Mouse (Mus musculus) liver, embryonic 12.5 days (tissue): ENCODE data around the gene Exosc9. TPM values are rescaled to one million over a fixed set of nuclear protein-coding genes. Genes with fewer than 3 reads are reported as not detected.
A peak's percentile ranks its signal among the peaks of the same experiment; 100 is the strongest.

Source experiments
- ATAC-seq: fragments of 200-750 bp; cut with Nextera tagmentation; 2 replicates; pipeline ENCODE4 v1.8.0; 2017; ENCODE audit warnings: moderate number of reproducible peaks, mild to moderate bottlenecking, moderate library complexity
- H3K27ac ChIP-seq: fragments of 300-500 bp; sonication (generic); 2 replicates; pipeline ENCODE4 v1.5.1; 2016; ENCODE audit warnings: mild to moderate bottlenecking
- H3K27me3 ChIP-seq: fragments of 300-500 bp; sonication (generic); replicated peaks from 2 replicates; pipeline ENCODE4 v1.6.1; 2016; ENCODE audit warnings: mild to moderate bottlenecking, moderate library complexity
- H3K36me3 ChIP-seq: fragments of 300-500 bp; sonication (generic); 2 replicates; pipeline ENCODE4 v1.6.1; 2016; ENCODE audit warnings: mild to moderate bottlenecking, moderate library complexity
- H3K4me1 ChIP-seq: fragments of 300-500 bp; sonication (generic); 2 replicates; pipeline ENCODE4 v1.6.1; 2016
- H3K4me2 ChIP-seq: fragments of 300-500 bp; sonication (generic); 2 replicates; pipeline ENCODE4 v1.6.1; 2016; ENCODE audit warnings: mild to moderate bottlenecking, moderate library complexity
- H3K4me3 ChIP-seq: fragments of 300-500 bp; sonication (generic); 2 replicates; pipeline ENCODE4 v1.5.1; 2016; ENCODE audit warnings: mild to moderate bottlenecking, moderate library complexity
- H3K9ac ChIP-seq: fragments of 300-500 bp; sonication (generic); 2 replicates; pipeline ENCODE4 v1.6.1; 2016; ENCODE audit warnings: mild to moderate bottlenecking, moderate library complexity
- H3K9me3 ChIP-seq: fragments of 300-500 bp; sonication (generic); replicated peaks from 2 replicates; pipeline ENCODE4 v1.6.1; 2016; ENCODE audit warnings: mild to moderate bottlenecking, moderate library complexity
- WGBS: fragments of 180-500 bp; shearing (Covaris S2); methylation state at CpG from one replicate; pipeline ENCODE4 v1.1.7; 2016; ENCODE audit not compliant: insufficient replicate concordance; 5-methylcytosine and 5-hydroxymethylcytosine counted together
- polyA plus RNA-seq: library from polyadenylated mRNA; unstranded; fragments of >200 nt; fragmentation: Nextera tagmentation; extraction: Ambion mirVana; gene quantifications from 2 replicates; pipeline ENCODE4 v1.2.1, GENCODE M21; 2016

Gene Exosc9
- polyA plus RNA-seq, 1 experiment from 2014 or later = 56.6 TPM

GRCm38 (mm10) chr3:36531979-36532542 is 20.3 kb upstream of the Exosc9 start:
- WGBS = 8% methylated on average over 18 of the region's 18 CpGs
- ATAC-seq = no peak
- 0 out of 2 replicates have a peak, but pooled peaks cover 8% of the 10 kb centered on the region for H3K4me1 ChIP-seq
- H3K27ac ChIP-seq = no peak overlapping the region
- H3K36me3 ChIP-seq = no peaks in the 10 kb centered on the region
- H3K27me3 ChIP-seq = peaks cover 40% of the 10 kb centered on the region
- H3K4me2 ChIP-seq = peak overlapping the region; percentile 60
- no peaks in the 10 kb centered on the region for H3K9me3 ChIP-seq
- no peak overlapping the region for H3K9ac ChIP-seq
- peak overlapping the region; percentile 37 for H3K4me3 ChIP-seq

DNA sequence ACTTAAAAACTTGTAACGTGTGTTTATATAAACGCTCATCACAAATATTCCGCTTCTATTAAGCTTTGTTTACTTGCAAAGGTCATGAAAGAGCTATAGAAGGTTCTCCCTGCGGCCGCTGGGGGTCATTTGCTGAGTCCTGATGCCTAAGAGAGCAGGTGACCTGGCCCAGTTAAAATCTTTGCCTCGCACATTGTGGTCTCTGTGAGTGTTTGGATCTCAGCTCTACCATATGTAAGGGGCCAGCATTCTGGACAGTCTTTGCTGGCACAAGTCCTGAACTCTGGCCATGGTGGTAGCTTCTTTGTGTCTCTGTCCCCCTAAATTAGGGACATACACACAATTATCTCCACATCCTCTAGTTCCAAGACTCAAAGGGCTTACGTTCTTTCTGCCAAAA is 19.7 kb upstream of the Exosc9 start:
- no peaks in the 10 kb centered on the region for H3K9me3 ChIP-seq
- no peaks in the 10 kb centered on the region for H3K36me3 ChIP-seq
- no peak overlapping the region for H3K4me2 ChIP-seq
- H3K4me1 ChIP-seq = 0 out of 2 replicates have a peak, but pooled peaks cover 8% of the 10 kb centered on the region
- WGBS = 47% methylated on average over 7 of the region's 7 CpGs
- no peak overlapping the region for H3K4me3 ChIP-seq
- H3K27ac ChIP-seq = no peak overlapping the region
- H3K9ac ChIP-seq = no peak overlapping the region
- H3K27me3 ChIP-seq = peaks cover 39% of the 10 kb centered on the region
- no peak for ATAC-seq

DNA sequence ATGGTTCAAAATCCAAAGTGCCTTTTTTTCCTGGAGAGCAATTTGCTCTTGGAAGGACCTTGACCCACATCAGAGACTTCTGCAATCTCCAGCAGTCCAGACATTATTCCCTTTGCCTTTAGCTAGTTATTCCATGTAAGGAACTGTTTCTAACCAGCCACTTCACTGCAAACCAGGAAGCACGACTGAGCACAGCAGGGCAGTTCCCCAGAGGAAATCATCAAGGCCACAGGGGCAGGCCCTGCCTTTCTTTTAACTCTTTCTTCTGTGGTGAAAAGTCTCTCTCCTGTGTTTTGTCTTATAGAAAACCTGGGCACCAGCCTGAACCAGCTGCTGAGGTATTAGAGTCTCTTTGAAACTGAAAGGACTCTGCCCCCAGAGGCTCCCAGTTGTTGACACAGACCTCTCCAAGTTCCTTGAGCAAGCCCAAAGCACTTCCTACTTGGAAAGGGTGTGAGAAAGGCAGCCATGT is 19.2 kb upstream of the Exosc9 start:
- no peak overlapping the region for H3K4me3 ChIP-seq
- H3K9ac ChIP-seq = no peak overlapping the region
- 5% methylated on average over 1 of the region's 1 CpGs for WGBS
- H3K27ac ChIP-seq = no peak overlapping the region
- no peak overlapping the region for H3K4me2 ChIP-seq
- H3K27me3 ChIP-seq = peaks cover 34% of the 10 kb centered on the region
- no peak for ATAC-seq
- H3K9me3 ChIP-seq = no peaks in the 10 kb centered on the region
- H3K36me3 ChIP-seq = no peaks in the 10 kb centered on the region
- H3K4me1 ChIP-seq = 0 out of 2 replicates have a peak, but pooled peaks cover 8% of the 10 kb centered on the region

- no peak for ATAC-seq
- H3K4me1 ChIP-seq = 0 out of 2 replicates have a peak, but pooled peaks cover 8% of the 10 kb centered on the region
- no peak overlapping the region for H3K4me3 ChIP-seq
- WGBS = 74% methylated on average over 12 of the region's 12 CpGs
- no peak overlapping the region for H3K4me2 ChIP-seq
- peaks cover 22% of the 10 kb centered on the region for H3K27me3 ChIP-seq
- H3K27ac ChIP-seq = no peak overlapping the region
- no peak overlapping the region for H3K9ac ChIP-seq
- no peaks in the 10 kb centered on the region for H3K9me3 ChIP-seq
- H3K36me3 ChIP-seq = no peaks in the 10 kb centered on the region
These were observed 16.4 kb upstream of the Exosc9 start for GRCm38 (mm10) chr3:36536041-36536440.

DNA sequence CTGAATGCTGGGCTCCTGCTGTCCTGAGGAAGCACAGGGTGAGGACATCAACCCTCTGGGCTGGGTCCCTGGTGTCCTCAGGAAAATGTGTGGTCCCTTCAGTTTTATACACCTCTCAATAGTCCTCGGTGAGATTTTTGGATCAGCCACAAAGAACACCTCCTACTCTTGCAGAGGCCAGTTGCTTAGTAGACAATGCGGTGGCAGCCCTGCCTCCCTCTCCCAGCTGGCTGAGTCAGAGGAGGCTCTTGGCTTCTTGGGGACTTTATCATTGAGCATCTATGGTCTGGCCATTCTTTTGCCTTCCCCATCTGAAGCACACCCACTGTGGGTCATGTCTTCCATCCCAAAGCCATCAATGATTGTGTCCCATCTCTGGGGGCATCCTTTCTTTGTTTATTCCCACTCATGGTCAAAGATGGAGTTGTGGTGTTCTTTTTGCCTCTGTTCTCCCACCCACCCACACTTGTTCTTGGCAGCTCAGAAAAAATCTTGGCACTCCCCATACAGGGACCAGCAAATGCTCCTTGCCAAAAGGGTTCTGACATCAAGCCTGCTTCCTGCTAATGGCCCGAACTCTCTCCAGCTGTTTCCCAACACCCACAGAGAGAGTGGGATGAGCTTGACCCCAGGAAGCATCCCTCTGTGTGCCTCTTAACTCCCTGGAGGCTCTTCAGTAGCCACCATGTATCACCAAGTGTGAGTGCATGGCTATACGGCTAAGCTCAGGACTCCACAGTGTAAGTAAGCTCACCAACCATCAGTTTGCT is 14.5 kb upstream of the Exosc9 start:
- no peak for ATAC-seq
- WGBS = 65% methylated on average over 4 of the region's 4 CpGs
- Histone ChIP-seq H3K4me1 (0 out of 2 replicates have a peak, but pooled peaks cover 6% of the 10 kb centered on the region), H3K36me3 (no peaks in the 10 kb centered on the region), H3K9ac (no peak overlapping the region), H3K27me3 (peaks cover 4% of the 10 kb centered on the region), H3K4me3 (no peak overlapping the region), H3K4me2 (no peak overlapping the region), H3K27ac (no peak overlapping the region), H3K9me3 (no peaks in the 10 kb centered on the region)

- 30% methylated on average over 2 of the region's 2 CpGs for WGBS
- ATAC-seq = no peak
- Histone ChIP-seq H3K27me3 (no peaks in the 10 kb centered on the region), H3K9ac (no peak overlapping the region), H3K36me3 (no peaks in the 10 kb centered on the region), H3K4me2 (no peak overlapping the region), H3K9me3 (no peaks in the 10 kb centered on the region), H3K4me3 (no peak overlapping the region), H3K4me1 (no peaks in the 10 kb centered on the region), H3K27ac (no peak overlapping the region)
These were observed 11.7 kb upstream of the Exosc9 start for GRCm38 (mm10) chr3:36540756-36541155.

- WGBS = 69% methylated on average over 2 of the region's 2 CpGs
- H3K4me3 ChIP-seq = no peak overlapping the region
- no peaks in the 10 kb centered on the region for H3K9me3 ChIP-seq
- H3K27ac ChIP-seq = no peak overlapping the region
- H3K36me3 ChIP-seq = no peaks in the 10 kb centered on the region
- H3K4me2 ChIP-seq = no peak overlapping the region
- H3K9ac ChIP-seq = no peak overlapping the region
- ATAC-seq = no peak
- H3K4me1 ChIP-seq = no peaks in the 10 kb centered on the region
- H3K27me3 ChIP-seq = no peaks in the 10 kb centered on the region
These were observed 11.0 kb upstream of the Exosc9 start for GRCm38 (mm10) chr3:36541399-36541798.

- Histone ChIP-seq H3K4me1 (no peaks in the 10 kb centered on the region), H3K4me3 (no peak overlapping the region), H3K9me3 (no peaks in the 10 kb centered on the region), H3K27me3 (no peaks in the 10 kb centered on the region), H3K27ac (no peak overlapping the region), H3K9ac (no peak overlapping the region), H3K36me3 (no peaks in the 10 kb centered on the region), H3K4me2 (no peak overlapping the region)
- no peak for ATAC-seq
- WGBS = 65% methylated on average over 3 of the region's 3 CpGs
These were observed 7.4 kb upstream of the Exosc9 start for GRCm38 (mm10) chr3:36544961-36545360.

GRCm38 (mm10) chr3:36551343-36551742 is 1.1 kb upstream of the Exosc9 start:
- H3K4me1 ChIP-seq = peaks cover 17% of the 10 kb centered on the region
- 56% methylated on average over 9 of the region's 9 CpGs for WGBS
- peaks cover 6% of the 10 kb centered on the region; the same call in 1 of the 2 replicates for H3K27me3 ChIP-seq
- H3K36me3 ChIP-seq = peaks cover 25% of the 10 kb centered on the region
- no peak for ATAC-seq
- H3K9me3 ChIP-seq = no peaks in the 10 kb centered on the region
- H3K4me3 ChIP-seq = no peak overlapping the region
- no peak overlapping the region for H3K27ac ChIP-seq
- no peak overlapping the region for H3K9ac ChIP-seq
- peak overlapping the region; percentile 83 for H3K4me2 ChIP-seq

- Histone ChIP-seq H3K4me2 (peak overlapping the region; percentile 83), H3K27ac (no peak overlapping the region), H3K4me3 (peak overlapping the region; percentile 86), H3K27me3 (peaks cover 6% of the 10 kb centered on the region; the same call in 1 of the 2 replicates), H3K36me3 (peaks cover 30% of the 10 kb centered on the region), H3K9ac (peak overlapping the region; percentile 81), H3K4me1 (peaks cover 17% of the 10 kb centered on the region), H3K9me3 (no peaks in the 10 kb centered on the region)
- 23% methylated on average over 12 of the region's 12 CpGs for WGBS
- peak; percentile 45; the same call in 1 of the 2 replicates for ATAC-seq
These were observed 488 bp upstream of the Exosc9 start for GRCm38 (mm10) chr3:36551851-36552384.

GRCm38 (mm10) chr3:36557601-36558000 is 5.2 kb downstream of the Exosc9 start:
- 73% methylated on average over 1 of the region's 1 CpGs for WGBS
- Histone ChIP-seq H3K4me2 (no peak overlapping the region), H3K9me3 (no peaks in the 10 kb centered on the region), H3K27ac (no peak overlapping the region), H3K4me3 (no peak overlapping the region), H3K4me1 (peaks cover 23% of the 10 kb centered on the region), H3K9ac (no peak overlapping the region), H3K36me3 (peaks cover 83% of the 10 kb centered on the region), H3K27me3 (no peaks in the 10 kb centered on the region)
- ATAC-seq = no peak

DNA sequence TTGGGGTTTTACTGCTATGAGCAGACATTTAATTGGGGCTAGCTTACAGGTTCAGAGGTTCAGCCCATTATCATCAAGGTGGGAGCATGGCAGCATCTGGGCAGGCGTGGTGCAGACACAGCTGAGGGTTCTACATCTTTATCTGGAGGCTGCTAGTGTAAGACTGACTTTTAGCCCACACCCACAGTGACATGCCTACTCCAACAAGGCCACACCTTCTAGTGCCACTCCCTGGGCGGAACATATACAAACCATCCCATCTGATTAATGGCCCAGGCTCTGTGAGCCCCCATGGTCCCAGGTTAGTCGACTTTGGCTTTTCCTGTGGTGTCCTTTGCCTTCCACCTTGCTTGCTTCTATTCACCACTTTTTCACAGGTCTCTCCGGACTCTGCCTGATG is 7.2 kb downstream of the Exosc9 start:
- Histone ChIP-seq H3K9me3 (no peaks in the 10 kb centered on the region), H3K4me3 (no peak overlapping the region), H3K4me2 (peak overlapping the region; percentile 22; the same call in 1 of the 2 replicates), H3K27me3 (no peaks in the 10 kb centered on the region), H3K4me1 (peaks cover 15% of the 10 kb centered on the region), H3K36me3 (peaks cover 95% of the 10 kb centered on the region), H3K27ac (peak overlapping the region; percentile 60), H3K9ac (no peak overlapping the region)
- 64% methylated on average over 4 of the region's 4 CpGs for WGBS
- ATAC-seq = peak; percentile 96
